Mouse (Mus musculus) fibroblast of lung, adult 2 months (primary cell): ENCODE data around the gene Cpn2.
A peak's percentile ranks its signal among the peaks of the same experiment; 100 is the strongest.

Experiments used
- DNase-seq: peaks from one replicate; pipeline ENCODE4 v3.0.0-alpha.2; 2011; ENCODE audit warnings: low read depth

Gene Cpn2

GRCm38 (mm10) chr16:30280676-30281297 is 13.5 kb upstream of the Cpn2 start:
- DNase-seq, result no peak

DNA sequence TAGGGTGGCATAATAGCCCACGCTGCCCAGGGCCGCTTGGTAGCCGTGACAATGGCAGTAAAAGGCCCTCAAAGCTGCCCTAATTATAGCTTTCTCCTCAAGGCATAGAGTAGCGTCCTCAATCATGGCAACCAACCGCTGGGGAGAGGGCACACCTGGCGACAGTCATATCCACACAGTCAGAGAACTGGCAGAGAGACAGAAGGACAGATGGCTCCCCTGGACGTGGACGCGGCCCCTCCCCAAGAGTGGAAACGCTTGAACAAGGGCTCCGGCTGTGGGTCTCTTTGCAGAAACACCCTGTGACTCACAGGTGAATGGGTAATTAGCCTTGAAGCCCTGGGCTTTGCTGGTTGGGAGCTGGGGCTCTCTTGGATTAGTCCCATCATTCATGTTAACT is 11.1 kb upstream of the Cpn2 start:
- no peak for DNase-seq

DNA sequence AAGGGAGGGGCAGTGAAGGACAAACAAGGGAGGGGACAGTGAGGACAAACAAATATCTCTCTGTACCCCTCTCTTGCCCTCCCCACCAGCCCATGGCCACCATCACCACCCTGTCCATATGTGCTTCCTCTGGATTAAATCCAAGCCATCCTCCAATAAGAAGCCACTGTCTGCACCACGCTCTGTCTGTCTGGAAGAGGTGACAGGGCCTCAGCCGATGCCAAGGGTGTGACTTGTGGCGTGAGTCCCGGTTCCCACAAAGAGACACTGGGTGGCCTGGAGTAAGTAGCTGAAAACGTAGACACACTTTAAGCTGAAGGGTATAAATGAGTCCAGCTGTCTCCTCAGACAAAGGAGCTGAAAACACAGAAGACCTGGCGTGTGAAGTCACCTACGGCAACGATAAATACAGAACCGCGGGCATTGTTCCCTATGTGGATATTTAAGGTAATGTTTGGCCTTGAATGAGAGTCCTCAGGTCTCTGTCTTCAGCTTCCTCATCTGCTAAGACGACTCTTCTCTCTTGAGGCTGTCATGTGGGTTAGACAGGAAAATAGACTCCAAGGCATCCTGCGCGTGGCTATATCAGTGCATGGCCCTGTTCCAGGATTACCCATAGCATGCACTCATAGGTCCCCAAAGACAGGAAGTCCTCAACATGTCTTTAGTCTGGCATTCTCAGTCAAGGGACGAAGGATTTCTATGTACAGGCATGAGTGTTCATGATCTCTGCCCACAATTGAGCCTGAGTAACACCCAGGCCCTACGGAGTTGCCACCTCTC is 8.4 kb upstream of the Cpn2 start:
- no peak for DNase-seq

DNA sequence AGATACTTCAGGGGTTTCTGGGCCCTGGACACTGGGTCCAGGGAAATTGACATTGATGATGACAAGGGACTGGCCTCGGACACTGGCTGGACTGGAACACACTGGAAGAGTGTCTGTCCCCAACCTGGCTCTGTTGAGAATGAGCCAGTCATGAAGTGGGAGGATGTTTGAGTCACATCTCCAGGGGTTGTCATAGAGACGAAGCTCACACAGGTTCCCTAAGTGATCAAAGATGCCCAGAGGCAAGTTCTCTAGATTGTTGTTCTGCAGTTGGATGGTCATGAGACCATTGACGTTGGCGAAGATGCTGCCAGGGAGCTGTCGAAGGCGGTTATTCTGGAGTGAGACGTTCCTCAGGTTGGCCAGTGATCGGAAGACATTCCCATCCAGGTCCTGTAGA is 5.8 kb upstream of the Cpn2 start:
- DNase-seq, result no peak

DNA sequence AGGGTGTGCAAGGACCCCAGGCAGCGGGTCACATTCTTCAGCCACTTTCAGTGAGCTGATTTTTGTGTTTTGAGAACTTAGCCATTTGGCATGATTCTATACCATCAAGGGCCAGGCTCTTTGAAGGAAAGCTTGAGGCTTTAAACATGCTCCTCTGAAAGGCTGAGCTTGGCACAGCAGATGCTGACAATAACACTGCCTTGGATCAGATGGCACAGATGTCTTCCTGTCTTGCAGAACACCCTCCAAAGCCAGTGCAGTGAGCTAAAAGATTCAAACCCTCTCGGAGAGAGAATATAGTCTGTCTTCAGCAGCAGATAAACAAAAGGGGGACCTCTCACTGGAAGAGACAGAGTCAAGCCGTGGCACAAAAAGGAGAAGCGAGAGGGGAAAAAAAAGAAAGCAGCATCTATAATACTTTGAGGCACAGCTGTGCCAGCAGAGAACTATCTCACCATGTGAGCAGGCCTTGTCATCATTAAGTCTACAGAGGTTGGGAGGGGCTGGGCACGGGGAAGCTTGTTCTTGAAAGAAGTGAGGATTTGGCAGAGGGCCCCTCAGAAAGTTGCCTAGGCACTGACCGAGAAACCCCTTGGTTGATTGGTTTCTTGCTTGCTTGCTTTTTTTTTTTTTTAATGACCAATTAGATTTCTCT is 4.8 kb upstream of the Cpn2 start:
- no peak for DNase-seq

GRCm38 (mm10) chr16:30271223-30271761 is 4.0 kb upstream of the Cpn2 start:
- DNase-seq, result no peak

DNA sequence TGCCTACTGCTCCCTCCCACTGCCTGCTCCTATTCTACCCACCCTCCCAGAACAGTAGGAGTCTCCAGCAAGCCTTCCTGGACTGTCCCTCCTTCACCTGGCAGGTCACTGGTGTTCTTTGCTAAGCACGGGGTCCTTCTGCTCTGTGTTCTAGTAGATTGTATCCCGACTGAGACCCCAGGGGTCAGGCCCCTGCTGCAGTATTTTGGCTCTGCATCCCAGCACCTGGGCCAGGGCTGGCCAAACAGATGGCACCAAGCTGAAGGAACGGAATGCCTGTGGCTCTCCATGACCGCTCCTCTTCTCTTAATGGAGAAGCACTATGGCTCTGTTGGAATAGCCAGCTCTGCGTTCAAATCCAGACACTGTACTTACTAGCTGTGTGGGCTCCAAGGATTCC is 738 bp downstream of the Cpn2 start:
- no peak for DNase-seq

- no peak for DNase-seq
These were observed 1.7 kb downstream of the Cpn2 start for GRCm38 (mm10) chr16:30265611-30266010.

DNA sequence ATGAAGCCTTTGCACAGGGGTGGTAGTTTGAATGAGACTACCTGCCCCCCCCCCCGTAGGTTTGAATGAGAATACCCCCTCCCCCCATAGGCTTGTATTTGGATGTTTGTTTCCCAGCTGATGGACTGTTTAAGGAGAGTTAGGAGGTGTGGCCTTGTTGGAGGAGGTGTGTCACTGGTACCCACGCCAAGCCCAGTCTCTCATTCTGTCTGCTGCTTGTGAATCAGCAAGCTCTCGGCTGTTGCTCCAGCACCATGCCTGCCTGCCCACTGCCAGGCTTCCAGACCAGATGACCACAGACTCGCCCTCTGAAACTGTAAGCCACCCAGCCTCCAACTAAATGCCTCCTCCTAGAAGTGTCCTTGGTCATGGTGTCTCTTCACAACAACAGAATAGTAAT is 4.1 kb downstream of the Cpn2 start:
- DNase-seq, result no peak

DNA sequence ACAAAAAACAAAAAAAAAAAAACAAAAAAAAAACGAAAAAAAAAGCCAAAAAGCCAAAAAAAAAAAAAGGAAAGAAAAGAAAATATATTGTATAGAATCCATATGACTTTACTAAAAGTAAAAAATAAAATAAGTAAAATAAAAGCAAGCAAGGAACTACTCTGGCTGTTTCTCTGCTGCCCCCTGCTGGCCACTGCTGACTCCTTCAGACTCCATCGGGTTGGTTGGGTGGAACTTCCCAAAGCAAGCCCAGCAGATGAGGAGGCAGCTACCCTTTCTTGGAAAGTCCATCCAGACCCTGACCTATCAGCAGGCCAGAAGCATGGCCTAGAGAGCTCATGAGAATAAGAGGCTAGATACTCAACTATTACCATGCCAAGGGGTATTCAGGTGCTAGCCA is 4.6 kb downstream of the Cpn2 start:
- DNase-seq, result no peak

DNA sequence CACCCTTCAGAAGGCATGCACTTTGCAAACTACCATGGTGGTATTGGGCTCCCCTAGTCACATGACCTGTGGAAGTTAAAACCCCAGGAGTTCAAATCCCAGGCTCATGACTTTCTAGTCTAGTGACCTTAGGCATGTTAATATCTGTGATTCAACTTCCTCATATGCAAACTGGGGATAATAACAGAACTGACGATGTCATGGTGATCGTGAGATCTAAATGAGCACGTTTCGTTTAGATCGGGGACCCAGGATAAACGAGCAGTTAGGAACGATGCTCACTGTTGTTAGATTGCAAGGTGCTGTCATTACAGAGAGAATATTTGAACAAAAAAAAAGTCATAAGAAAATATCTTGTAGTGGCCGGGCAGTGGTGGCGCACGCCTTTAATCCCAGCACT is 5.1 kb downstream of the Cpn2 start:
- no peak for DNase-seq

GRCm38 (mm10) chr16:30261341-30261740 is 6.0 kb downstream of the Cpn2 start:
- DNase-seq, result no peak

- no peak for DNase-seq
These were observed 7.2 kb downstream of the Cpn2 start for GRCm38 (mm10) chr16:30260012-30260635.

GRCm38 (mm10) chr16:30259444-30259843 is 7.9 kb downstream of the Cpn2 start:
- no peak for DNase-seq

GRCm38 (mm10) chr16:30258441-30258840 is 8.9 kb downstream of the Cpn2 start:
- DNase-seq, result no peak

DNA sequence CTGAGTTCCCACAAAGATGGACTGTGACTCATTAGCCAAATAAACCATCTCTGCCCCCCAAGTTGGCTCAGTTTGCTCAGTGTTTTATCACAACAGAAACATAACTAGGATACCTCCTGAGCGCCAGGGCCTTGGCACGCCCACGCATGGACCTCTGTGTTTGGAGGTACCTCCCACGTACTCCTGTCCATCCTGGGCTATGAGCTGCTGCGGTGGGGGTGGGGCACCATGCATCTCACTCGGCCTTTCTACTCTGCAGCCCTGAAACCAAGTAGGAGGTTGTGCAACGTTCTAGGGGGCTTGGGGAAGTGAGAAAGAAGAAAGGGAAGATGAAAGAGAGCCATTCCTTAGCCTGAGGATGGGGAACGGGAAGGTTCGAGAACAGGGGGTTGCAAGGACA is 9.6 kb downstream of the Cpn2 start:
- no peak for DNase-seq

- no peak for DNase-seq
These were observed 12.2 kb downstream of the Cpn2 start for GRCm38 (mm10) chr16:30255061-30255460.

- DNase-seq, result no peak
These were observed 13.4 kb downstream of the Cpn2 start for GRCm38 (mm10) chr16:30253900-30254299.

GRCm38 (mm10) chr16:30253374-30253773 is 13.9 kb downstream of the Cpn2 start:
- DNase-seq, result no peak

GRCm38 (mm10) chr16:30252003-30252418 is 15.3 kb downstream of the Cpn2 start:
- DNase-seq, result peak; percentile 82

GRCm38 (mm10) chr16:30244037-30244700 is 23.1 kb downstream of the Cpn2 start:
- no peak for DNase-seq

- DNase-seq, result peak; percentile 40
These were observed 25.7 kb downstream of the Cpn2 start for GRCm38 (mm10) chr16:30241623-30242022.
